19 mouse cellular contexts compared by ENCODE assay signal in genomic region chr2:33786064-33786463, GRCm38 (mm10).
DNase-seq lines count a peak whose midpoint lies in the region; ATAC-seq lines count a peak whose summit lies in the region.
"Had no signal": no experiment of that assay in that cellular context is flagged by ENCODE, and none has a peak within 500 bp of the region (broad histone marks: within the 10 kb centered on the region; RNA-seq: fewer than 3 reads in every experiment).

No protein-coding gene starts in this region.

- H3K27ac ChIP-seq in midbrain, embryonic 12.5 days (replicated peaks): peak overlapping the region; percentile 54
- no peak overlapping the region for H3K27ac ChIP-seq in midbrain, embryonic 11.5 days (ENCODE audit: low read depth, low read length)
- H3K27ac ChIP-seq in forebrain, embryonic 12.5 days: peak overlapping the region; percentile 93
- 0 out of 2 replicates have a peak overlapping the region, but pooled peaks have one; percentile 37 for H3K27ac ChIP-seq in hindbrain, embryonic 11.5 days (ENCODE audit: low read depth, low read length)
- peak overlapping the region; percentile 62; the same call in 1 of the 2 replicates for H3K27ac ChIP-seq in limb, embryonic 10.5 days
- H3K27ac ChIP-seq in heart, embryonic 12.5 days (ENCODE audit: poor library complexity, severe bottlenecking): no peak overlapping the region
- H3K27ac ChIP-seq in kidney, embryonic 16.5 days (ENCODE audit: low read length): no peak overlapping the region
- H3K27ac ChIP-seq: heart, adult 2 months; heart, embryonic 15.5 days; liver, embryonic 15.5 days had no signal

- H3K4me3 ChIP-seq in midbrain, embryonic 12.5 days: no peak overlapping the region
- no peak overlapping the region for H3K4me3 ChIP-seq in midbrain, embryonic 11.5 days (ENCODE audit: low read depth, low read length)
- no peak overlapping the region for H3K4me3 ChIP-seq in forebrain, embryonic 12.5 days (replicated peaks)
- no peak overlapping the region for H3K4me3 ChIP-seq in hindbrain, embryonic 11.5 days (ENCODE audit: low read depth, low read length)
- no peak overlapping the region for H3K4me3 ChIP-seq in limb, embryonic 10.5 days
- H3K4me3 ChIP-seq in heart, embryonic 12.5 days: no peak overlapping the region
- H3K4me3 ChIP-seq in kidney, embryonic 16.5 days (ENCODE audit: low read length): no peak overlapping the region
- H3K4me3 ChIP-seq: heart, adult 2 months; heart, embryonic 15.5 days; limb, embryonic 15.5 days; liver, embryonic 15.5 days had no signal

- H3K36me3 ChIP-seq in midbrain, embryonic 12.5 days: peaks cover 4% of the 10 kb centered on the region; the same call in 1 of the 2 replicates
- no peaks in the 10 kb centered on the region for H3K36me3 ChIP-seq in midbrain, embryonic 11.5 days (ENCODE audit: control insufficient read depth, insufficient read depth, low read length)
- 0 out of 2 replicates have a peak, but pooled peaks cover 4% of the 10 kb centered on the region for H3K36me3 ChIP-seq in forebrain, embryonic 12.5 days (replicated peaks)
- no peaks in the 10 kb centered on the region for H3K36me3 ChIP-seq in hindbrain, embryonic 11.5 days (ENCODE audit: control insufficient read depth, insufficient read depth, low read length)
- H3K36me3 ChIP-seq in limb, embryonic 10.5 days: peaks cover 7% of the 10 kb centered on the region
- H3K36me3 ChIP-seq in heart, embryonic 12.5 days: peaks cover 3% of the 10 kb centered on the region
- peaks cover 3% of the 10 kb centered on the region; the same call in 1 of the 2 replicates for H3K36me3 ChIP-seq in kidney, embryonic 16.5 days (ENCODE audit: insufficient read depth, low read length)
- H3K36me3 ChIP-seq: heart, embryonic 15.5 days; liver, embryonic 15.5 days had no signal

- 65% methylated on average over 6 of the region's 6 CpGs for WGBS in midbrain, embryonic 12.5 days
- WGBS in midbrain, embryonic 11.5 days: 78% methylated on average over 6 of the region's 6 CpGs
- 39% methylated on average over 6 of the region's 6 CpGs for WGBS in forebrain, embryonic 12.5 days
- 71% methylated on average over 6 of the region's 6 CpGs for WGBS in hindbrain, embryonic 11.5 days
- 84% methylated on average over 6 of the region's 6 CpGs for WGBS in limb, embryonic 10.5 days
- 83% methylated on average over 6 of the region's 6 CpGs for WGBS in heart, embryonic 12.5 days
- 92% methylated on average over 6 of the region's 6 CpGs for WGBS in kidney, embryonic 16.5 days

- H3K9ac ChIP-seq in midbrain, embryonic 12.5 days (replicated peaks): no peak overlapping the region
- no peak overlapping the region for H3K9ac ChIP-seq in midbrain, embryonic 11.5 days (ENCODE audit: low read length)
- H3K9ac ChIP-seq in forebrain, embryonic 12.5 days: no peak overlapping the region
- H3K9ac ChIP-seq in hindbrain, embryonic 11.5 days (ENCODE audit: low read depth, low read length): no peak overlapping the region
- H3K9ac ChIP-seq in heart, embryonic 12.5 days: no peak overlapping the region
- no peak overlapping the region for H3K9ac ChIP-seq in kidney, embryonic 16.5 days (replicated peaks; ENCODE audit: low read length)
- H3K9ac ChIP-seq: heart, embryonic 15.5 days; limb, embryonic 15.5 days; liver, embryonic 15.5 days had no signal

- no peaks in the 10 kb centered on the region for H3K9me3 ChIP-seq in midbrain, embryonic 12.5 days
- H3K9me3 ChIP-seq in midbrain, embryonic 11.5 days (ENCODE audit: control insufficient read depth, low read length): no peaks in the 10 kb centered on the region
- H3K9me3 ChIP-seq in forebrain, embryonic 12.5 days: no peaks in the 10 kb centered on the region
- no peaks in the 10 kb centered on the region for H3K9me3 ChIP-seq in hindbrain, embryonic 11.5 days (ENCODE audit: control insufficient read depth, low read length)
- H3K9me3 ChIP-seq in limb, embryonic 10.5 days (replicated peaks): no peaks in the 10 kb centered on the region
- 0 out of 2 replicates have a peak, but pooled peaks cover 3% of the 10 kb centered on the region for H3K9me3 ChIP-seq in heart, embryonic 12.5 days (replicated peaks)
- H3K9me3 ChIP-seq in kidney, embryonic 16.5 days (ENCODE audit: low read length): no peaks in the 10 kb centered on the region
- H3K9me3 ChIP-seq: heart, embryonic 15.5 days; limb, embryonic 15.5 days; liver, embryonic 15.5 days had no signal

- ATAC-seq in midbrain, embryonic 12.5 days (ENCODE audit: low FRiP score, low read depth): no peak
- no peak for ATAC-seq in midbrain, embryonic 11.5 days (ENCODE audit: low FRiP score)
- ATAC-seq in forebrain, embryonic 12.5 days (ENCODE audit: low FRiP score): peak; percentile 54; the same call in 1 of the 2 replicates
- no peak for ATAC-seq in hindbrain, embryonic 11.5 days (ENCODE audit: low FRiP score)
- ATAC-seq in heart, embryonic 12.5 days (ENCODE audit: insufficient number of reproducible peaks, low FRiP score): no peak
- no peak for ATAC-seq in kidney, embryonic 16.5 days (ENCODE audit: low FRiP score, low TSS enrichment)
- ATAC-seq: CD4-positive, CD25-positive, alpha-beta regulatory T cell, adult 4 months; intestine, postnatal 0 days had no signal

- H3K4me2 ChIP-seq in midbrain, embryonic 12.5 days (replicated peaks): no peak overlapping the region
- H3K4me2 ChIP-seq in midbrain, embryonic 11.5 days: no peak overlapping the region
- peak overlapping the region; percentile 6; the same call in 1 of the 2 replicates for H3K4me2 ChIP-seq in forebrain, embryonic 12.5 days
- H3K4me2 ChIP-seq in hindbrain, embryonic 11.5 days (replicated peaks; ENCODE audit: low read depth, low read length): no peak overlapping the region
- no peak overlapping the region for H3K4me2 ChIP-seq in heart, embryonic 12.5 days
- H3K4me2 ChIP-seq in kidney, embryonic 16.5 days (replicated peaks; ENCODE audit: low read depth, low read length): no peak overlapping the region
- H3K4me2 ChIP-seq: heart, embryonic 15.5 days; limb, embryonic 15.5 days; liver, embryonic 15.5 days had no signal

- DNase-seq in midbrain, embryonic 11.5 days (ENCODE audit: low spot score, missing footprints): no peak
- DNase-seq in hindbrain, embryonic 11.5 days (ENCODE audit: low spot score): no peak
- DNase-seq in limb, embryonic 10.5 days (ENCODE audit: low spot score): no peak
- DNase-seq in cerebellum, postnatal 10 days: no peak
- DNase-seq: adrenal gland, postnatal 25 days; gastrocnemius, postnatal 14 days; heart, adult 2 months; kidney, postnatal 10 days; right cerebral cortex, postnatal 4 days; thymus, adult 2 months had no signal

- peaks cover 76% of the 10 kb centered on the region for H3K4me1 ChIP-seq in midbrain, embryonic 12.5 days
- peaks cover 45% of the 10 kb centered on the region for H3K4me1 ChIP-seq in midbrain, embryonic 11.5 days (ENCODE audit: control insufficient read depth, insufficient read depth, low read length)
- peaks cover 79% of the 10 kb centered on the region for H3K4me1 ChIP-seq in forebrain, embryonic 12.5 days
- H3K4me1 ChIP-seq in hindbrain, embryonic 11.5 days (replicated peaks; ENCODE audit: control insufficient read depth, insufficient read depth, low read length): peaks cover 11% of the 10 kb centered on the region
- H3K4me1 ChIP-seq in limb, embryonic 10.5 days: peaks cover 79% of the 10 kb centered on the region
- peaks cover 19% of the 10 kb centered on the region for H3K4me1 ChIP-seq in heart, embryonic 12.5 days (replicated peaks)
- peaks cover 25% of the 10 kb centered on the region for H3K4me1 ChIP-seq in kidney, embryonic 16.5 days (ENCODE audit: insufficient read depth, low read length)

- H3K27me3 ChIP-seq in midbrain, embryonic 12.5 days: no peaks in the 10 kb centered on the region
- H3K27me3 ChIP-seq in midbrain, embryonic 11.5 days (ENCODE audit: control insufficient read depth, insufficient read depth, low read length): no peaks in the 10 kb centered on the region
- H3K27me3 ChIP-seq in forebrain, embryonic 12.5 days: peaks cover 24% of the 10 kb centered on the region
- no peaks in the 10 kb centered on the region for H3K27me3 ChIP-seq in hindbrain, embryonic 11.5 days (ENCODE audit: control insufficient read depth, insufficient read depth, low read length)
- H3K27me3 ChIP-seq in limb, embryonic 10.5 days (ENCODE audit: low read depth, poor library complexity, severe bottlenecking): no peaks in the 10 kb centered on the region
- no peaks in the 10 kb centered on the region for H3K27me3 ChIP-seq in heart, embryonic 12.5 days (replicated peaks)
- H3K27me3 ChIP-seq in kidney, embryonic 16.5 days (ENCODE audit: insufficient read depth, low read length): no peaks in the 10 kb centered on the region
- H3K27me3 ChIP-seq: heart, embryonic 15.5 days; limb, embryonic 15.5 days; liver, embryonic 15.5 days had no signal

Comparison
In these comparisons a context has a peak if more than half of its experiments do, and no peak if none do; other contexts are left out.
1. H3K27ac ChIP-seq: peak in midbrain, embryonic 12.5 days (single experiment), forebrain, embryonic 12.5 days (single experiment), hindbrain, embryonic 11.5 days (single experiment) and limb, embryonic 10.5 days (single experiment); none in midbrain, embryonic 11.5 days (single experiment), heart, embryonic 12.5 days (single experiment) and kidney, embryonic 16.5 days (single experiment).